ENCODE assay signal across 8 mouse cellular contexts in genomic region chr16:94527152-94527534, GRCm38 (mm10). TPM values are rescaled to one million over a fixed set of nuclear protein-coding genes. Genes with fewer than 3 reads are reported as not detected.
DNase-seq lines count a peak whose midpoint lies in the region; ATAC-seq and TF ChIP-seq lines count a peak whose summit lies in the region.

No protein-coding gene starts in this region.

- H3K4me1 ChIP-seq in heart, embryonic 16.5 days (ENCODE audit: control insufficient read depth, insufficient read depth, low read length) = peaks cover 34% of the 10 kb centered on the region
- H3K4me1 ChIP-seq in G1E (ENCODE audit: insufficient read depth, low read depth, low read length) = peaks cover 29% of the 10 kb centered on the region
- peaks cover 15% of the 10 kb centered on the region for H3K4me1 ChIP-seq in forebrain, postnatal 0 days (ENCODE audit: insufficient read depth)
- peaks cover 29% of the 10 kb centered on the region for H3K4me1 ChIP-seq in midbrain, embryonic 10.5 days

- 2% methylated on average over 13 of the region's 13 CpGs for WGBS in heart, embryonic 16.5 days
- WGBS in forebrain, postnatal 0 days = 4% methylated on average over 13 of the region's 13 CpGs
- WGBS in midbrain, embryonic 10.5 days = 9% methylated on average over 13 of the region's 13 CpGs

- no peak for TF ChIP-seq CTCF in G1E (IDR thresholded peaks at IDR 0.05; ENCODE audit: low read depth, low read length)
- no peak for TF ChIP-seq CTCF in forebrain, postnatal 0 days (IDR thresholded peaks at IDR 0.05; ENCODE audit: low read depth)

- no peaks in the 10 kb centered on the region for H3K9me3 ChIP-seq in heart, embryonic 16.5 days (replicated peaks; ENCODE audit: control insufficient read depth, low read length)
- no peaks in the 10 kb centered on the region for H3K9me3 ChIP-seq in G1E (replicated peaks)
- H3K9me3 ChIP-seq in forebrain, postnatal 0 days (ENCODE audit: low read length) = no peaks in the 10 kb centered on the region
- no peaks in the 10 kb centered on the region for H3K9me3 ChIP-seq in midbrain, embryonic 10.5 days (replicated peaks)

- H3K27me3 ChIP-seq in heart, embryonic 16.5 days (ENCODE audit: control insufficient read depth, insufficient read depth, low read length) = no peaks in the 10 kb centered on the region
- no peaks in the 10 kb centered on the region for H3K27me3 ChIP-seq in G1E (ENCODE audit: insufficient read depth, low read length)
- H3K27me3 ChIP-seq in forebrain, postnatal 0 days (ENCODE audit: insufficient read depth, low read length) = no peaks in the 10 kb centered on the region
- no peaks in the 10 kb centered on the region for H3K27me3 ChIP-seq in midbrain, embryonic 10.5 days (ENCODE audit: low read depth, poor library complexity, severe bottlenecking)

- peak overlapping the region; percentile 83 for H3K4me3 ChIP-seq in heart, embryonic 16.5 days (ENCODE audit: low read length)
- peak overlapping the region; percentile 86 for H3K4me3 ChIP-seq in G1E (ENCODE audit: low read depth, low read length)
- H3K4me3 ChIP-seq in forebrain, postnatal 0 days (ENCODE audit: low read depth, low read length) = peak overlapping the region; percentile 65
- H3K4me3 ChIP-seq in midbrain, embryonic 10.5 days = peak overlapping the region; percentile 96

- ATAC-seq in heart, embryonic 16.5 days (replicated peaks; ENCODE audit: extremely low read depth, insufficient read depth, low FRiP score) = no peak
- ATAC-seq in G1E (ENCODE audit: extremely low read depth, insufficient number of reproducible peaks, low FRiP score, poor library complexity, severe bottlenecking) = no peak
- ATAC-seq in forebrain, postnatal 0 days = no peak

- H3K4me2 ChIP-seq in heart, embryonic 16.5 days (ENCODE audit: low read depth, low read length) = peak overlapping the region; percentile 85
- H3K4me2 ChIP-seq in forebrain, postnatal 0 days (ENCODE audit: low read depth) = peak overlapping the region; percentile 72

- peak overlapping the region; percentile 97 for H3K27ac ChIP-seq in heart, embryonic 16.5 days (ENCODE audit: low read length)
- H3K27ac ChIP-seq in forebrain, postnatal 0 days (ENCODE audit: low read depth, low read length) = peak overlapping the region; percentile 94
- H3K27ac ChIP-seq in midbrain, embryonic 10.5 days (replicated peaks) = peak overlapping the region; percentile 92

- H3K36me3 ChIP-seq in heart, embryonic 16.5 days (ENCODE audit: control insufficient read depth, insufficient read depth) = no peaks in the 10 kb centered on the region
- peaks cover 19% of the 10 kb centered on the region for H3K36me3 ChIP-seq in G1E (replicated peaks)
- H3K36me3 ChIP-seq in forebrain, postnatal 0 days (ENCODE audit: insufficient read depth) = no peaks in the 10 kb centered on the region
- no peaks in the 10 kb centered on the region for H3K36me3 ChIP-seq in midbrain, embryonic 10.5 days

- peak overlapping the region; percentile 85 for H3K9ac ChIP-seq in heart, embryonic 16.5 days (ENCODE audit: low read length)
- H3K9ac ChIP-seq in forebrain, postnatal 0 days = peak overlapping the region; percentile 72

- no peak for DNase-seq in heart, adult 18-20 months
- DNase-seq in G1E (ENCODE audit: low spot score) = no peak
- peak; percentile 8 for DNase-seq in forebrain, postnatal 0 days
- no peak for DNase-seq in midbrain, embryonic 10.5 days (ENCODE audit: low spot score)
- no peak for DNase-seq in frontal cortex, adult 2 months (ENCODE audit: extremely low spot score in 1 of 2, low spot score in 1 of 2)
- no peak for DNase-seq in right cerebral cortex, postnatal 25 days
- no peak for DNase-seq in layer of hippocampus, postnatal 25 days (ENCODE audit: extremely low spot score in 1 of 2, low spot score in 1 of 2)

RNA-seq across cellular contexts. Expression of gene Vps26c, which starts 0.5 kb away (rescaled TPM):
- 47.9 and 51.7 TPM in 2 replicates for polyA plus RNA-seq in heart, embryonic 16.5 days (2015; fragmentation: Nextera tagmentation; extraction: Ambion mirVana)
- total RNA-seq in heart, adult 18-20 months (2021) = 10 to 100 TPM; 20.7 to 21.7 TPM
- total RNA-seq in G1E (2014; fragmentation: Nextera tagmentation) (27.5 and 37.2 TPM in 2 replicates), G1E (2017) (80.7 and 102 TPM in 2 replicates)
- polyA plus RNA-seq in G1E (2012) = 3.2 and 3.4 TPM in 2 replicates
- total RNA-seq in forebrain, postnatal 0 days (2014; rRNA removed) = 72.2 and 82.0 TPM in 2 replicates
- 48.2 and 55.0 TPM in 2 replicates for polyA plus RNA-seq in forebrain, postnatal 0 days (2015; fragmentation: Nextera tagmentation; extraction: Ambion mirVana)
- polyA plus RNA-seq in midbrain, embryonic 10.5 days (2016; fragmentation: Nextera tagmentation; extraction: Ambion mirVana) = 63.4 and 64.3 TPM in 2 replicates
- polyA plus RNA-seq in frontal cortex, adult 2 months (2012; rRNA removed) = 45.7 and 47.6 TPM in 2 replicates
- total RNA-seq in layer of hippocampus, postnatal 25 days (2021) = 10 to 100 TPM; 31.9 to 34.6 TPM

RNA-seq across cellular contexts. Expression of gene Dyrk1a, which starts 42.7 kb away (rescaled TPM):
- 7.8 and 8.1 TPM in 2 replicates for polyA plus RNA-seq in heart, embryonic 16.5 days (2015; fragmentation: Nextera tagmentation; extraction: Ambion mirVana)
- total RNA-seq in heart, adult 18-20 months (2021) = 10 to 100 TPM; 64.8 to 73.1 TPM
- 97.8 and 106 TPM in 2 replicates for total RNA-seq in G1E (2014; fragmentation: Nextera tagmentation)
- total RNA-seq in G1E (2017) = 55.8 and 67.3 TPM in 2 replicates
- 14.5 and 15.9 TPM in 2 replicates for polyA plus RNA-seq in G1E (2012)
- 68.8 and 101 TPM in 2 replicates for total RNA-seq in forebrain, postnatal 0 days (2014; rRNA removed)
- 10.5 and 13.5 TPM in 2 replicates for polyA plus RNA-seq in forebrain, postnatal 0 days (2015; fragmentation: Nextera tagmentation; extraction: Ambion mirVana)
- 9.6 and 10.1 TPM in 2 replicates for polyA plus RNA-seq in midbrain, embryonic 10.5 days (2016; fragmentation: Nextera tagmentation; extraction: Ambion mirVana)
- polyA plus RNA-seq in frontal cortex, adult 2 months (2012; rRNA removed) = 44.1 and 47.8 TPM in 2 replicates
- 10 to 100 TPM; 84.3 to 90.8 TPM for total RNA-seq in layer of hippocampus, postnatal 25 days (2021)

Comparison
In these comparisons a context has a peak if more than half of its experiments do, and no peak if none do; other contexts are left out.
1. RNA of gene Vps26c, which starts 0.5 kb away (polyA plus RNA-seq): 63.4 to 64.3 TPM in midbrain, embryonic 10.5 days, 48.2 to 55.0 TPM in forebrain, postnatal 0 days, 47.9 to 51.7 TPM in heart, embryonic 16.5 days and 45.7 to 47.6 TPM in frontal cortex, adult 2 months; 3.2 to 3.4 TPM in G1E; every median in the first group is over 10 times any median in the second.
2. Peak in every context shown above with its lines, with median percentiles within 50 percentile points of each other: H3K27ac ChIP-seq and H3K4me3 ChIP-seq.